Mouse (Mus musculus): ENCODE measurements around the gene 9330159F19Rik. TPM values are rescaled to one million over a fixed set of nuclear protein-coding genes. Genes with fewer than 3 reads are reported as not detected.

9330159F19Rik gene
- polyA plus RNA-seq, 1 experiment from 2014 or later, result 0.09 TPM

DNA sequence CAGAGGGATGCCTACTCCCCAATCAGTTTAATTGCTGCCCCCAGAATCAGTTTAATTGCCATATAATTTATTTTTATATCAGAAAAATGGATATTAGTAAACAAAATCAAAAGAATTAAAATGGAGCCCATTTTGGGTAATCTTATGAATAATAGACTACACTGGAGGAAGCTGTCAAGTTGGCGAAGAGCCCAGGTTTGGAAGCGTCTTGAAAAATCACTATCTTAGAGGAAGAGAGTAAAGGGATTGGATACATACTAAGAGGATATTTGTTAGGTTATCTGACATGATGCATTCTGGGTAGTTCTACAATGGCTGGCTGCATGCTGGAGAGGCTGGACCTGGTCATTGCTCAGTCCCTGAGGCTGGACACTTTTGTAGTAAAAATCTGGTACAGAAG, 19.8 kb downstream of the 9330159F19Rik start:
- H3K4me2 ChIP-seq (ENCODE audit: low read depth, low read length), result no peak overlapping the region
- no peak overlapping the region for H3K4me3 ChIP-seq (ENCODE audit: low read length)
- no peaks in the 10 kb centered on the region for H3K9me3 ChIP-seq (replicated peaks; ENCODE audit: control insufficient read depth, low read length)
- H3K4me1 ChIP-seq (ENCODE audit: control insufficient read depth, insufficient read depth, low read length), result no peaks in the 10 kb centered on the region
- no peak overlapping the region for H3K9ac ChIP-seq (ENCODE audit: low read length)
- 61% methylated on average over 2 of the region's 2 CpGs for WGBS
- no peaks in the 10 kb centered on the region for H3K27me3 ChIP-seq (ENCODE audit: control insufficient read depth, insufficient read depth, low read length)
- H3K27ac ChIP-seq (ENCODE audit: low read length), result no peak overlapping the region
- no peaks in the 10 kb centered on the region for H3K36me3 ChIP-seq (ENCODE audit: control insufficient read depth, insufficient read depth)
- no peak for ATAC-seq (replicated peaks; ENCODE audit: extremely low read depth, insufficient read depth, low FRiP score)

Other genes with a start within 250 kb of the 9330159F19Rik start
- gene 2310057J18Rik, start 225.3 kb upstream of the 9330159F19Rik start, polyA plus RNA-seq (2015; fragmentation: Nextera tagmentation; extraction: Ambion mirVana), result not detected in 2 replicates
- gene Soga3, start 67.8 kb upstream of the 9330159F19Rik start, polyA plus RNA-seq (2015; fragmentation: Nextera tagmentation; extraction: Ambion mirVana), result 0.09 and 0.22 TPM in 2 replicates
- gene Gm49353, start 12.7 kb upstream of the 9330159F19Rik start, polyA plus RNA-seq (2015; fragmentation: Nextera tagmentation; extraction: Ambion mirVana), result not detected in 2 replicates
- gene Echdc1, start 101.6 kb downstream of the 9330159F19Rik start, polyA plus RNA-seq (2015; fragmentation: Nextera tagmentation; extraction: Ambion mirVana), result 25.5 and 29.1 TPM in 2 replicates
- 39.8 and 46.9 TPM in 2 replicates for gene Rnf146, start 150.8 kb downstream of the 9330159F19Rik start, polyA plus RNA-seq (2015; fragmentation: Nextera tagmentation; extraction: Ambion mirVana)

Data from heart, embryonic 16.5 days (tissue).